Mouse (Mus musculus): ENCODE data around the gene Rabepk. TPM values are rescaled to one million over a fixed set of nuclear protein-coding genes. Genes with fewer than 3 reads are reported as not detected.
A peak's percentile ranks its signal among the peaks of the same experiment; 100 is the strongest.
"Not testable (repeated sequence)": the region's sequence is repeated elsewhere in the genome, so short reads cannot be mapped to it uniquely, and the experiment has no call there.

Rabepk gene
- 30.6 and 31.1 TPM in 2 replicates for polyA plus RNA-seq (2015; fragmentation: Nextera tagmentation; extraction: Ambion mirVana)

DNA sequence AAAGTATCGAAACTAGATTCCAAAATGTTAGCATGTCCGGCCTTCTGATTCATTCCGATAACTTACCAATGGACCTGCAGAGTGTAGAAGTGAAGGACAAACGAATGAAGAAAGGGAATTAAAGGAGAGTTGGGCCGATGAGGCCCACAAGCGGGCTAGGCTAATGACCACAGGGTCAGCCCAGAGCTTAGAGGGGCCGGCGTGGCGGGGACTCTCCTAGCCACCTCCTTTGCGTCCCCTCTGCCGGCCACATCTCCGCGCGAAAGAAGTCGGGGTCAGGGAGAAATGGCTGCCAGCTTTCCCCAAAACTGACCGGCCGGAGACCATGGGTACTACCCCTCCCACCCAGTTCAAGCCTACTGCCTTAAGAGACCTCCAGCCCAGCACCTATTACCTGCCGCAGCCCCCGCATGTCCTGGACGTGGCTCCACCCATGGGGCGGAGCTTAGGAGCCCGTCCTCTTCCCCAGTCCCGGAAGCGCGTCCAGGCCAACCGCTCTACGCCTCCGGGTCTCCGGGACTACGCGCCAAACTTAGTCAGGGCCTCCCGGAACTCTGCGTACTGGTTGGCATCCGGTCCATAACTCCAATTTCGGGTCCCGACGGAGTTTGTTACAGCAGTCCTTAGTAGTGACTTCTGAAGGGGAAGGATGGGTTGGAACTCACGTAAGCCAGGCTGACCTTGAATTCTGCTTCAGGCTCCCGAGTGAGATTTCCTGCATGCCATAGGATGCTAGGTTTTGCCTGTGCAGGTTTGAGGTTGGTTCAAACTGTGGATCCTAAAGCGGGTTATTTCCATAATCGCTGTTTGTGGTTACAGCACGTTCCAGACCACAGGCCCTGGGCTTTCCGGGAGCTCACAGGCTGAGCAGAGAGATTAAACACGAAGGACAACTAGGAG, at the start of gene Rabepk:
TSS of gene Rabepk (minus strand) at position 556 of the 900 bp plus-strand sequence.
- Histone ChIP-seq H3K36me3 (peaks cover 26% of the 10 kb centered on the region), H3K27ac (peak within 1 kb of the TSS; percentile 87), H3K4me2 (peak within 1 kb of the TSS; percentile 84), H3K9me3 (replicated peaks) (no peaks in the 10 kb centered on the region), H3K9ac (peak within 1 kb of the TSS; percentile 88), H3K4me1 (replicated peaks) (peaks cover 47% of the 10 kb centered on the region), H3K4me3 (replicated peaks) (peak within 1 kb of the TSS; percentile 74), H3K27me3 (no peaks in the 10 kb centered on the region)
- ATAC-seq (ENCODE audit: low read depth) (peak; percentile 77), DNase-seq (peak; percentile 86)
- 2% methylated on average over 44 of the region's 44 CpGs for WGBS (ENCODE audit: insufficient replicate concordance)

DNA sequence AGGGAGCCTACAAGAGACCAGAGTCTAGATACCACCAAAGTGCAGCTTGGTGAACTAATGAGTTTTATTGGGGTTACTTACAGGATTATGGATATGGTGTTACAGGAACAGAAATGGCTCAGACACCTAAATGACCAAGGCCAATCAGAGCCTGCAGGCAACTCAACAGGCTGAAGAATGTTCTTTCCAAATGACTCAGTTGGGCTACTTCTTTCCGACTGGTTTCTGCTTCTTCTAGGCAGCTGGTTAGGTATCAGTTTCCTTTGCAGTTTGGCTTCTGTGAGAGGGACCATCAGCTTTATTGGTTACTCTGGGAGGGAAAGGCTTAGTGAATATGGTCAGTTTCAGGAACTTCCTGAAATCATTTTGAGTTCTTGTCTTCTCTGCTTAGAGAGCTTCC, 48.0 kb upstream of the Rabepk start:
- no peak for DNase-seq
- no peak overlapping the region for H3K27ac ChIP-seq
- no peak overlapping the region for H3K9ac ChIP-seq
- H3K36me3 ChIP-seq, result peaks cover 38% of the 10 kb centered on the region
- no peaks in the 10 kb centered on the region for H3K4me1 ChIP-seq (replicated peaks)
- H3K4me3 ChIP-seq (replicated peaks), result no peak overlapping the region
- H3K27me3 ChIP-seq, result no peaks in the 10 kb centered on the region
- no peak for ATAC-seq (ENCODE audit: low read depth)
- WGBS (ENCODE audit: insufficient replicate concordance), result 84% methylated on average over 1 of the region's 1 CpGs
- H3K9me3 ChIP-seq (replicated peaks), result no peaks in the 10 kb centered on the region
- H3K4me2 ChIP-seq, result no peak overlapping the region

DNA sequence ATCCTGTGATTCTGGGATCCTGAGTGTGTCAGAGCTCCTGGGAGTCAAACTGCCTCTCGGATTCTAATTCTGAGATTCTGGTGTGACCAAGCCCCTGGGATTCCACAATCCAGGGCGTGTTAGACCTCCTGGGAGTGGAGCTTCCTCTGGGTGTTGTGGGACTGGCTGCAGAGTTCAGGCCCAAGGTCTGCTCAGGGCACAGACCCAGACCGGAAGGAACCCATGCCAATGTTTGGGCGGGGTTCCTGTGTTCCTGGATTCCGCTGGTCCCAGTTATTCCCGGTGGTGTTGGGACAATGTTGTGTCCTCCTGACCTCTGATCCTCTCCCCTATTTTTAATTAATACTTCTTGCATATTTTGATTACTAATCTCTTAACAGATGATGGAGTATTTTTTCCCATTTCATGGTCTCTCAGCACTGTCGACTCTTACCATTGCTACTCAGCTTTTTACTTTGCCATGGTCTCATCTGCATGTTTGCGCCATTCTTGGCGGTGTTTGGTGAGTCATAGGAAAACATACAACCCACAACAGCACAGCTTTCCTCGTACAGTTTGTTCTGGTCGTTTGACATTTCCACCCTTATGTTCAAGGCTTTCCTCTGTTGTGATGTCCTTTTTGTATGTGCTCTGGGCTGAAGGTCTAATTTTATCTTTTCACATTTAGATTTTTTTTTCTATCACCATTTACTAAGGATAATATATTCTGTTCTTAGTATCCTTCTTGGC, 43.7 kb upstream of the Rabepk start:
- no peaks in the 10 kb centered on the region for H3K27me3 ChIP-seq
- no peak overlapping the region for H3K4me2 ChIP-seq
- DNase-seq (no peak), ATAC-seq (ENCODE audit: low read depth) (no peak)
- H3K9me3 ChIP-seq (replicated peaks), result no peaks in the 10 kb centered on the region
- H3K36me3 ChIP-seq, result no peaks in the 10 kb centered on the region
- no peaks in the 10 kb centered on the region for H3K4me1 ChIP-seq (replicated peaks)
- H3K9ac ChIP-seq, result no peak overlapping the region
- no peak overlapping the region for H3K27ac ChIP-seq
- no peak overlapping the region for H3K4me3 ChIP-seq (replicated peaks)
- 68% methylated on average over 11 of the region's 11 CpGs for WGBS (ENCODE audit: insufficient replicate concordance)

DNA sequence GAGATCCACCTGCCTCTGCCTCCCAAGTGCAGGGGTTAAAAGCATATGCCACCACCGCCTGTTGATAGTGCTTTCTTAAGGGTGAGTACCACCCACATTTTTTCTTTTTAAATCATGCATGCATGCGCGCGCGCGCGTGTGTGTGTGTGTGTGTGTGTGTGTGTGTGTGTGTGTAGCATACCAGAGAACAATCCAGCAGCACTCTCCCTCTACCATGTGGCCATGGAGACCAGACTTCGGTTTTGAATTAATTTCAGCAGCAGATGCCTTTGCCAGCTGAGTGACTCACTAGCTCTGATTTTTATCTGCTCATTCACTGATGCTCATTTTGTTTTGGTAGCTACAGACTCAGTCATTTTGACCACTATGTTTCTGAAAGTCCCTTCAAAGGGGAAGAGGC, 42.0 kb upstream of the Rabepk start:
- Histone ChIP-seq H3K9ac (no peak overlapping the region), H3K4me2 (no peak overlapping the region), H3K36me3 (no peaks in the 10 kb centered on the region), H3K27ac (no peak overlapping the region), H3K27me3 (no peaks in the 10 kb centered on the region), H3K4me3 (replicated peaks) (no peak overlapping the region), H3K9me3 (replicated peaks) (no peaks in the 10 kb centered on the region), H3K4me1 (replicated peaks) (no peaks in the 10 kb centered on the region)
- no peak for ATAC-seq (ENCODE audit: low read depth)
- WGBS (ENCODE audit: insufficient replicate concordance), result 76% methylated on average over 8 of the region's 8 CpGs
- DNase-seq, result no peak

DNA sequence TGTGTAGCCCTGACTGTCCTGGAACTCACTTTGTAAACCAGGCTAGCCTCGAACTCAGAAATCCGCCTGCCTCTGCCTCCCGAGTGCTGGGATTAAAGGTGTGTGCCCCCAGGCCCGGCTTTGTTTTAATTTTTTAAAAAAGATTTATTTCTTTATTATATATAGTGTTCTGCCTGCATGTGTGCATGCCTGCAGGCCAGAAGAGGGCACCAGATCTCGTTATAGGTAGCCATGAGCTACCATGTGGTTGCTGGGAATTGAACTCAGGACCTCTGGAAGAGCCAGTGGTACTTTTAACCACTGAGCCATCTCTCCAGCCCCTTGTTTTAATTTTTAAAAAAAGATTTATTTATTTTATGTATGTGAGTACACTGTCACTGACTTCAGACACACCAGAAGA, 40.4 kb upstream of the Rabepk start:
- not testable (repeated sequence) for H3K27me3 ChIP-seq; H3K4me3 ChIP-seq (replicated peaks); H3K36me3 ChIP-seq; H3K27ac ChIP-seq; H3K9ac ChIP-seq; H3K4me2 ChIP-seq; H3K9me3 ChIP-seq (replicated peaks); H3K4me1 ChIP-seq (replicated peaks); DNase-seq; ATAC-seq (ENCODE audit: low read depth)
- 64% methylated on average over 5 of the region's 5 CpGs for WGBS (ENCODE audit: insufficient replicate concordance)

DNA sequence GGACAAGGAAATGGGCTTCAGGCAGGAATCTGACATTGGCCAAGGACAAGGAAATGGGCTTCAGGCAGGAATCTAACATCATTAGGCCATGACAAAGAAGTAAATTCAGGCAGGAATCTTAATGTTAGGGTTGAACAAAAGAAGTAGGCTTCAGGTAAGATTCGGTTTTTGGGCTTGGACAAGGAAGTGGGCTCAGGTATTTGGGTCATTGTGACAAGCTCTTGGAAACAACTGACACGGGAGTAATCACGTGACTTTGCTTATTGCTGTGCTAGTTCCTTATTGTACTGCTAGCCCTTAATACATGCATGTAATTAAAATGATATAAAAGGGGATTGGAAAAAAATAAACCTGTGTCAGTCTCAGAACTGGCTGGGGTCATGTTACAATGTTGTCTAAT, 36.0 kb upstream of the Rabepk start:
- DNase-seq (no peak), ATAC-seq (ENCODE audit: low read depth) (no peak)
- Histone ChIP-seq H3K4me2 (no peak overlapping the region), H3K4me3 (replicated peaks) (no peak overlapping the region), H3K4me1 (replicated peaks) (no peaks in the 10 kb centered on the region), H3K27ac (no peak overlapping the region), H3K36me3 (no peaks in the 10 kb centered on the region), H3K9me3 (replicated peaks) (no peaks in the 10 kb centered on the region), H3K27me3 (no peaks in the 10 kb centered on the region), H3K9ac (no peak overlapping the region)
- WGBS (ENCODE audit: insufficient replicate concordance), result 55% methylated on average over 3 of the region's 3 CpGs

DNA sequence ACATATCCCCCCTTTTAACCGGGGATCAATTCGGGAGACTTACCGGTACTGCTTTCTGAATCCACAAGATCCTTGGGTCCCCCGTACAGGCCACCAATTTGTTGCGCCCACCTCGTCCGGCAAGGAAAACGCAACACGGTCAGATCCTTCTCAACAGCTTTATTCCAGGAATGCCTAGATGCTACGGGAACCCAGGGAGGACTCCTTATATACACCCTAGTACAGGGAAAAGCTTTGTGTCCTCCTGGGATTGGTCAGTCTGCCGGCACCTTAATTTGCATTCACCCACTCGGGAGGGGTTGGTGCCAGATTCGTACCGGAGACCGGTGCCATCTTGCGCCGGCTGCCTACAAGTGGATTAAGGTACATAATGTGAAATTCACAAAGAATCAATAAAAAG, 33.9 kb upstream of the Rabepk start:
- no peak overlapping the region for H3K9ac ChIP-seq
- H3K27ac ChIP-seq, result no peak overlapping the region
- no peak for DNase-seq
- WGBS (ENCODE audit: insufficient replicate concordance), result 75% methylated on average over 17 of the region's 17 CpGs
- H3K4me1 ChIP-seq (replicated peaks), result no peaks in the 10 kb centered on the region
- no peak for ATAC-seq (ENCODE audit: low read depth)
- H3K4me2 ChIP-seq, result no peak overlapping the region
- no peak overlapping the region for H3K4me3 ChIP-seq (replicated peaks)
- no peaks in the 10 kb centered on the region for H3K27me3 ChIP-seq
- no peaks in the 10 kb centered on the region for H3K36me3 ChIP-seq
- no peaks in the 10 kb centered on the region for H3K9me3 ChIP-seq (replicated peaks)

DNA sequence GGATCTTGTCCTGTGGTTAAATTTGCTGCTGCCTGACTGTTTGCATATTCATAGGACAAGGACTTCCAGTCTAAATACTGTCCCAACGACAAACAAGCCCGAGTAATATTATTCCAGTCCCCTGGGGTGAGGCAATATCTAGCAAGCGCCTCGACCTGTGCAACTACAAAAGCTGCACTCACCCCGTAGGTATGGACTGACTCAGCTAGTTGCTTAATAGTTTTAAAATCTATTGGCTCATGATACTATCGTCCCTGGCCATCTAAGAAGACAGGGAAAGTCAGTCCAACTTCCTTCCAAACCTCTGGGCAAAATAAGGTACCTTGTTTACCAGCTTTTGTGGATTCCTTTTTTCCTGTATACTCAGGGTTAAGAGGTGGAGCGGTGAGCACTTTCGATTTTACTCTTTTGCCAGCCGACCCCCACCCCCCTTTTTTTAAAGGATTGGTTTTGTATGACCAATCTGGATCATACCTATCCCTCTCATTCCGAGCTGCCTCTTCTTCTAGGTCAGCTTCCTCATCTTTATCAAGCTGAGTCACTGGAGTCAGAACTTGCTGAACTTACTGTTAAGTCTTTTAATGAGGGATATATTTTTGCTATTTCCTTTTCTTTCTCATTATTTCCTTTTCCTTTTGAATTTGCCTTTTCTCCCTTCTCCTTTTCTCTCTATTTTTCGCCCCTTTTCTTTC, 33.2 kb upstream of the Rabepk start, which contains the start of gene Gm34653:
TSS of gene Gm34653 (plus strand) at position 242 of the 692 bp plus-strand sequence.
- not testable (repeated sequence) for H3K4me2 ChIP-seq; H3K4me3 ChIP-seq (replicated peaks); H3K4me1 ChIP-seq (replicated peaks); ATAC-seq (ENCODE audit: low read depth); H3K27ac ChIP-seq; H3K9me3 ChIP-seq (replicated peaks); H3K36me3 ChIP-seq; H3K9ac ChIP-seq; DNase-seq; H3K27me3 ChIP-seq
- WGBS (ENCODE audit: insufficient replicate concordance), result 57% methylated on average over 11 of the region's 11 CpGs

DNA sequence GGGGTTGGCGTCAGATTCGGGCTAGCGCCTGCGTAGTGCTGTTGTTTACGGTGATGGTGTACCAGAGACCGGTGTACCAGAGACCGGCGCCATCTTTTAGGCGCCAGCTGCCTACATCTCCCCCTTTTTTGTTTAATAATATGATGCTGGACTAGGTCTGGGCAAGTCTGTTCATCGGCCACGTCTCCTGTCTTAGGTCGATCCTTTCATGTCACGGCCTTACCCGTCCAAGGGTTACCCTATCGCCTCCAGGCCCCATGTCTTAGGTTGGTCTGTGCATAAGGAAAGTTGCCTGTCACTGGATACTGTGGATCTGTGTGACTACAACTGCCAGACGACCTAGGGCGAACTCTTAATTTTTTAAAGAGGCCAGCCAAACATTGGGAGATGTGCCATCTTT, 30.4 kb upstream of the Rabepk start:
- 90% methylated on average over 17 of the region's 17 CpGs for WGBS (ENCODE audit: insufficient replicate concordance)
- not testable (repeated sequence) for H3K27ac ChIP-seq; H3K4me2 ChIP-seq; H3K9me3 ChIP-seq (replicated peaks); H3K36me3 ChIP-seq; ATAC-seq (ENCODE audit: low read depth); DNase-seq; H3K27me3 ChIP-seq; H3K4me3 ChIP-seq (replicated peaks); H3K9ac ChIP-seq
- H3K4me1 ChIP-seq (replicated peaks), result peaks cover 18% of the 10 kb centered on the region

DNA sequence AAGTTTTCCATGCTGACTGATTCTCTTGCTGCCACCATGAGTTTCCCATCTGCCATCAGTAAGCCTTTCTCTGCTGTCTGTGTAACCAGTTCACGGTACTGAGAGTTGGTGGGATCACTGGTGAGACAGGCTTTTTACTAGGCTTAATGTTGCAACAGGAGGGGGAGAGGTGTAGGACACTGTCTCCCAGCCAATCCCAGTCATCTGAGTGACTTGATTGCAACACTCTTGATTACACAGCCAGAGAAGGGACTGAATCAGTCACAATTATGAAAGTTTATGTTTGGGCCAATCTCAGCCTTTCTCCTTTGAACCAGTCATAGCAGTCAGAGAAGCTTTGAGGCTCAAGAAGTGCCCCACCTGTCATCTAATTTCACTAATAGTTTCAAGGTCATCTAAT, 28.3 kb upstream of the Rabepk start:
- Histone ChIP-seq H3K4me1 (replicated peaks) (peaks cover 37% of the 10 kb centered on the region), H3K9me3 (replicated peaks) (no peaks in the 10 kb centered on the region), H3K36me3 (peaks cover 5% of the 10 kb centered on the region; the same call in 1 of the 2 replicates), H3K27ac (peak overlapping the region; percentile 71), H3K4me3 (replicated peaks) (no peak overlapping the region), H3K9ac (no peak overlapping the region), H3K4me2 (no peak overlapping the region), H3K27me3 (no peaks in the 10 kb centered on the region)
- peak; percentile 25; the same call in 1 of the 2 replicates for ATAC-seq (ENCODE audit: low read depth)
- no peak for DNase-seq
- WGBS (ENCODE audit: insufficient replicate concordance), result 54% methylated on average over 1 of the region's 1 CpGs

DNA sequence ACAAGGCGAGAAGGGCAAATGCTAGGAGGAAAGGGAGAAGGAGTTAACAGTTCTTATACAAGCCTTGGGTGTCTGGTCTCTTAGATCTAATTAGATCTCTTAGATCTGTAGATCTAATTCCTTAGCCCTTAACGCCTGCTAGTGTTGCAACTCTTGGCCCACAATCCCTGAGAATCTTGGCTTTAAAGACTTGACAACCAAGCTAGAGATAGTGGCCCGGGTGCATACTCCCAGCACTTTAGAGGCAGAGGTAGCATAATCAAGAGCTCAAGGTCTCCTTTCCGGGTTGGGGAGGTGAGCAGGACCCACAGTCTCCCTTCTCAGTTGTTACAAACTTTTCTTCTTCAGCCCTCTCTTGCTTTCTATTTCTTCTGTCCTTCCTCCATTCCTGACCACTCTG, 27.9 kb upstream of the Rabepk start:
- 0 out of 2 replicates have a peak overlapping the region, but pooled peaks have one; percentile 81 for H3K4me2 ChIP-seq
- no peaks in the 10 kb centered on the region for H3K27me3 ChIP-seq
- 77% methylated on average over 4 of the region's 4 CpGs for WGBS (ENCODE audit: insufficient replicate concordance)
- no peak overlapping the region for H3K4me3 ChIP-seq (replicated peaks)
- H3K9ac ChIP-seq, result no peak overlapping the region
- peak overlapping the region; percentile 71 for H3K27ac ChIP-seq
- no peaks in the 10 kb centered on the region for H3K9me3 ChIP-seq (replicated peaks)
- H3K4me1 ChIP-seq (replicated peaks), result peaks cover 41% of the 10 kb centered on the region
- no peak for DNase-seq
- peaks cover 7% of the 10 kb centered on the region for H3K36me3 ChIP-seq
- no peak for ATAC-seq (ENCODE audit: low read depth)
